Mouse (Mus musculus) thymus, adult 2 months (tissue): ENCODE measurements around the gene Abtb2. TPM values are rescaled to one million over a fixed set of nuclear protein-coding genes. Genes with fewer than 3 reads are reported as not detected.

Experiments used
- DNase-seq: peaks from one replicate; pipeline ENCODE4 v3.0.0; 2021
- H3K27ac ChIP-seq: fragments of 200-500 bp; 2 replicates; pipeline ENCODE4 v1.5.1; 2012; ENCODE audit warnings: low read length, control low read depth; ENCODE audit not compliant: control insufficient read depth, insufficient read depth
- H3K27me3 ChIP-seq: fragments of 200-500 bp; 2 replicates; pipeline ENCODE4 v1.6.1; 2012; ENCODE audit warnings: mild to moderate bottlenecking, low read length, moderate library complexity, mixed read lengths; ENCODE audit not compliant: control insufficient read depth, insufficient read depth
- H3K36me3 ChIP-seq: fragments of 200-500 bp; 2 replicates; pipeline ENCODE4 v1.6.1; 2012; ENCODE audit warnings: mild to moderate bottlenecking, low read length, moderate library complexity; ENCODE audit not compliant: control insufficient read depth, insufficient read depth
- H3K4me1 ChIP-seq: fragments of 200-500 bp; replicated peaks from 2 replicates; pipeline ENCODE4 v1.6.1; 2012; ENCODE audit warnings: low read length; ENCODE audit not compliant: control insufficient read depth, insufficient read depth
- H3K4me3 ChIP-seq: fragments of 200-500 bp; 2 replicates; pipeline ENCODE4 v1.5.1; 2012; ENCODE audit warnings: mild to moderate bottlenecking, low read length, control low read depth, moderate library complexity; ENCODE audit not compliant: control insufficient read depth, insufficient read depth
- CTCF ChIP-seq: fragments of 200-500 bp; IDR thresholded peaks from 2 replicates; pipeline ENCODE4 v1.5.1; 2012; ENCODE audit warnings: mild to moderate bottlenecking, control low read depth, low read length, moderate library complexity, borderline replicate concordance; ENCODE audit not compliant: control insufficient read depth, poor library complexity, insufficient read depth; ENCODE audit errors: extremely low read depth
- POLR2A ChIP-seq: fragments of 200-500 bp; IDR thresholded peaks from 2 replicates; pipeline ENCODE4 v1.6.1; 2012; ENCODE audit warnings: mild to moderate bottlenecking, low read length, control low read depth, moderate library complexity; ENCODE audit not compliant: control insufficient read depth, poor library complexity, insufficient read depth; ENCODE audit errors: extremely low read depth
- WGBS: fragments of 180-500 bp; shearing (Covaris S2); methylation state at CpG from one replicate; pipeline ENCODE4 v1.1.7; 2018; 5-methylcytosine and 5-hydroxymethylcytosine counted together
- polyA plus RNA-seq: library from polyadenylated mRNA; depleted of rRNA; stranded (reverse); fragments of >200 nt; gene quantifications from 2 replicates; pipeline ENCODE4 v1.2.3, GENCODE M21; 2012

The Abtb2 gene
- polyA plus RNA-seq, 1 experiment: 110 TPM

DNA sequence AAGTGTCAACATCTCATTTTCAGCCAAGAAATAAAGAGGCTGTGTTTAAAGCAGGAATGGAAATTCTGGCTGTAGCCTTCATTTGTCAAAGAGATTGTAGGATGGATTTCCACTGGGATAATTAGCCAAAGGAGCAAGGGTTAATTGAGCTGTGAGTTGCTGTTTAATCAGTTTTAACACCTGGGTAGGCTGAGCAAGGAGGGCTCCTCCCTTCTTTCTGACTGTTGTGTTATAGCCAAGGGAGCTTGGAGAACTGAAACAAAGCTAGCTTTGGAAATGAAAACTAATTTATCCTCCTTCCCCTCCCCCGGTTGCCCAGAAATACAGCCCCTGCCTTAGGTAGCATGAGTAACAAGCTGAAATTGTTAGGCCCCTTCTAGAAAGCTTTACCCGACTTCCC is 6.2 kb downstream of the Abtb2 start:
- no peak overlapping the region for H3K4me3 ChIP-seq
- H3K27ac ChIP-seq: no peak overlapping the region
- no peak for TF ChIP-seq POLR2A
- no peak for TF ChIP-seq CTCF
- no peak for DNase-seq
- H3K27me3 ChIP-seq: no peaks in the 10 kb centered on the region
- H3K36me3 ChIP-seq: 0 out of 2 replicates have a peak, but pooled peaks cover 3% of the 10 kb centered on the region
- peaks cover 19% of the 10 kb centered on the region for H3K4me1 ChIP-seq
- WGBS: 97% methylated on average over 2 of the region's 2 CpGs

DNA sequence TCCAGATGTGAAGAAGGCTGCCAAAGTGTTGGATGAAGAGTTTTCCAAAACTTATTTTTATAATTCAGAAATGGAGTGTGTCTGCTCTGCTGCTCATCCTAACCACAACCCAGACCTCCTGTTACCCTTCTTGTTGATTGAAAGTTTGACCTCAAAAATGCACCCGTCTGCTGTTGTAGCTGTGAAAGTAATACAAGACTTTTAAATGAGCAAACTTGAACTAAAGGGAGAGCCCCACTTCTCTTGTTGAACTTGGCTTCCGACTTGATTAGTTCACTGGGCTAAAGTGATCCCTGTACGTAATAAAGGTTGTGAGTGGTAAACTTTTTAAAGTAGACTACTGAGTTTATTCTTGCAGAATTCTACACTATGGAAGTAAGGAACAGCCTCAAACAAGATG is 10.3 kb downstream of the Abtb2 start:
- no peak overlapping the region for H3K4me3 ChIP-seq
- no peak for TF ChIP-seq POLR2A
- TF ChIP-seq CTCF: no peak
- no peak for DNase-seq
- WGBS: 70% methylated on average over 3 of the region's 3 CpGs
- 0 out of 2 replicates have a peak, but pooled peaks cover 3% of the 10 kb centered on the region for H3K36me3 ChIP-seq
- no peaks in the 10 kb centered on the region for H3K27me3 ChIP-seq
- H3K4me1 ChIP-seq: peaks cover 16% of the 10 kb centered on the region
- H3K27ac ChIP-seq: no peak overlapping the region

DNA sequence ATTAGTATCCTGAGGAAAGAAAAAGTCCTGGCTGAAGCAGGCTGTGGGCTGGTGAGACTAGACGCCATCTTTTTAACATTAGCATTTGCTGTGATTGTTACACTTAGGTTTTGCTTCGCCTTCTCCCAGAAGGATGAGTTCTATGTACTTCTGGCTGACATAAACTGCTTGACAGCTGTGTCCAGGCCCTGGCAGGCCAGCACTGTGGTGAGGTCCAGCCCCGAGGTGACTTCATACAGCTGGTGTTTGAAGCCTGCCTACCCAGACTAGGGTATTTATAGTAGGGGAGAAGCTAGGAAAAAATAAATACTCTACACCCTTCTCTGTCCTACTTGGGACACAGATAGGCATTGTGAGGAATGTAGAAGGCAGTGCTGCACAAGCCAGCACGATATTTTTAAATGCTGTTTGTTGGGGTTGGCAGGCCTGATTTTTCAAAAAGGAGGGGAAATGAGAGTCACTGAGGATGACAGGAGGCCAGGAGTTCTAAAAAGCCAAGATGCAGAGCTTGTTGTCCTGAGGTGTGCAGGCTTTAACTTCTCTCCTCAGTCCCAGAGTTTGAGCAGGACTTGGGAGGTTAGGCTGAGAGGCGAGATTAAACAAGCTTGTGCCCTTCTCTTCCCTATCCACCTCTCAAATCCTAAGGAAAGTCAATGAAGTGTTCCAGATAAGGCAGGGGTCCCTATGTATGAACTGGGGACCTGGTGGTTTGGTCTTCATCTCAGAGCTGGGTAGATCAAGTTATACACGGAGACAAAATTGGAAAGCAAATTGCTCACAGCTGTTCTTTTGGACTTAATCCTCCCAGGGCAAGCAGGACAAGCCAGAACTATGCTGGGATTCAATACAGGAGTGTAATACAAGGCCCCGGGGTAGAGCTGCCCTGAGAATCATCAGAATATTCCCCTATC is 11.9 kb downstream of the Abtb2 start:
- Histone ChIP-seq H3K4me3 (no peak overlapping the region), H3K36me3 (0 out of 2 replicates have a peak, but pooled peaks cover 3% of the 10 kb centered on the region), H3K4me1 (peaks cover 19% of the 10 kb centered on the region), H3K27me3 (no peaks in the 10 kb centered on the region), H3K27ac (no peak overlapping the region)
- no peak for DNase-seq
- TF ChIP-seq POLR2A (no peak), CTCF (no peak)
- 92% methylated on average over 7 of the region's 7 CpGs for WGBS

DNA sequence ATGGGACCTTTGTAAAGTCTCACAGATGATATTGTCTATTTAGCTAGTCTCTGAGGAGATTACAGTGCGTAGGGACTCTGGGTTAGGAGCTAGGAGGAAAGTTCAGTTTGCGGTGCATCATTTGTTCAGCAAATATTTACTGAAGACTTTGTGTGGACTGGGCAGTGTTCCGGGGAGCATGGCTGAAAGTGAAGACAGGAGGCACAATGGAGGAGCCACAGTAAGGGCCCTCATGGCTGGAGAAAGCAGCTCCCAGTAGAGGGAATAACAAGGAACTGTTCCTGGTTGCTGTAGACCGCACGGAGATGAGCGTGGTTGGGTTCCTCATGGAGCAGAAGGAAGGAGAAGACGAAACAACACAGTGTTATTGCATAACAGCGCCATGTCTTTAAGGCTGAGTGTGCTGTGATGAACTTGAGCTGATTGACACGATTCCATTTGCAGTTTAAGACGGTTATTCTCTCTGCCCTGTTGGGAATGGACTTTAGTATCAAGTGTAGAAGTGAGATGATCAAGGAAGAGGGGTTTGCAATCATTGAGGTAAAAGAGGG is 12.6 kb downstream of the Abtb2 start:
- TF ChIP-seq POLR2A (no peak), CTCF (no peak)
- DNase-seq: no peak
- Histone ChIP-seq H3K4me3 (no peak overlapping the region), H3K27me3 (no peaks in the 10 kb centered on the region), H3K4me1 (peaks cover 21% of the 10 kb centered on the region), H3K27ac (no peak overlapping the region), H3K36me3 (0 out of 2 replicates have a peak, but pooled peaks cover 3% of the 10 kb centered on the region)
- 96% methylated on average over 10 of the region's 10 CpGs for whole genome bisulfite sequencing

DNA sequence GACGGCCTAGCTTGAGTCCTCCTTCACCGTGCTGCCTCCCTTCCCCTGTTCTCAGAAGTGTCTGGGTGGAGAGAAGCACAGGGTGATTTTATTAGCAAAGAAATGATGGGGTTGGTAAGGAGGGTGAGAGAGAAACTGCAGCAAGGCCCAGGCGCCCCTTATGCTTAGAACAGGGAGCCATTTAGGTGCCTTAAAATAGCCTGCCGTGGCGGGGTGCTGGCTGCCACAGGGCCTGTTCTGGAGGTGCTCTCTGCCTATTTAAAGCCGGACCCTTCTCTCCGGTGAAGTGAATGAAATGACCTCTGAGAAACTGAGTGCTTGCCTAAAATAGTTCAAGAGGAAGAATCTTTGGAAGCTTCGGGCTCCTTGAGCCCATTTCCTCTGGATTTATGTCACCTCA is 14.6 kb downstream of the Abtb2 start:
- TF ChIP-seq POLR2A (no peak), CTCF (no peak)
- 92% methylated on average over 8 of the region's 8 CpGs for WGBS
- no peak overlapping the region for H3K4me3 ChIP-seq
- peaks cover 15% of the 10 kb centered on the region for H3K4me1 ChIP-seq
- no peak for DNase-seq
- H3K27me3 ChIP-seq: no peaks in the 10 kb centered on the region
- no peaks in the 10 kb centered on the region for H3K36me3 ChIP-seq
- H3K27ac ChIP-seq: no peak overlapping the region

DNA sequence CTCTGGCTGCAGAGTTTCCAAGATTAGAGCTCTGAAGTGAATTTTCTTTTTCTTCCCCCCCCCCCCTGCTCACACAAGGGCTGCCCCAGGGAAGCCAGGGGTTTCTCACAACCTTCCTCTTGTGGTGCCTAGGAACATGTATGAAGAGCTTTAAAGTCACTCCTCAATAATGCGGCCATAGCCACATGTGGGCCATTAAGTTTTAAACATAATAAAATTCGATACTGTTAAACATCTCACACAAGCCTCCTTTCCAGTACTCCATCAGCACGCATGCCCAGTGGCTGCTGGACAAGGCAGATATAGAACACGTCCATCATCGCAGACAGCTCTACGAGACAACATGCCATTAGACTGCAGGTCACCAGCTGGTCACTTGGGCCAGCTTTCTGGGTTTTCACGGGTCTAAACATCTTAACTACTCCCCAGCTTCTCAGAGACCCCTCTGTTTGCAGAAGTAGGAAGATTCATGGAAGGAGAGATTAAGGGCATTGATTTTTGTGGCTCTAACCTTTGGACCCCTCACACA is 15.3 kb downstream of the Abtb2 start:
- 93% methylated on average over 7 of the region's 7 CpGs for WGBS
- DNase-seq: no peak
- TF ChIP-seq CTCF (no peak), POLR2A (no peak)
- no peaks in the 10 kb centered on the region for H3K27me3 ChIP-seq
- no peaks in the 10 kb centered on the region for H3K36me3 ChIP-seq
- peaks cover 12% of the 10 kb centered on the region for H3K4me1 ChIP-seq
- H3K27ac ChIP-seq: no peak overlapping the region
- no peak overlapping the region for H3K4me3 ChIP-seq
